Mouse (Mus musculus) MEL (cell line): ENCODE results near the gene Tcf7l2. TPM values are rescaled to one million over a fixed set of nuclear protein-coding genes. Genes with fewer than 3 reads are reported as not detected.
A peak's percentile ranks its signal among the peaks of the same experiment; 100 is the strongest.

Experiments
- DNase-seq: peaks from one replicate; pipeline ENCODE4 v3.0.0; 2011; ENCODE audit warnings: low read depth, low spot score
- H3K27ac ChIP-seq: 2 replicates; pipeline ENCODE4 v1.5.1; 2012; ENCODE audit warnings: low read depth, mild to moderate bottlenecking, control low read depth, low read length, moderate library complexity; ENCODE audit not compliant: control insufficient read depth
- H3K27me3 ChIP-seq, 2 experiments: fragments of 150-350 bp in 1 of 2; sonication (generic) in 1 of 2; 2 replicates each; pipeline ENCODE4 v1.6.1; 2012; ENCODE audit warnings: low read length in 2 of 2, mild to moderate bottlenecking in 2 of 2, improper control_type of control experiment in 1 of 2, moderate library complexity in 1 of 2; ENCODE audit not compliant: insufficient read depth in 2 of 2, control insufficient read depth in 1 of 2
- H3K36me3 ChIP-seq, 2 experiments: 2 replicates each; pipeline ENCODE4 v1.6.1; 2012 to 2014; ENCODE audit warnings: low read length in 2 of 2, improper control_type of control experiment in 1 of 2, inconsistent platforms in 1 of 2, mild to moderate bottlenecking in 1 of 2; ENCODE audit not compliant: insufficient read depth in 2 of 2, control insufficient read depth in 1 of 2
- H3K4me1 ChIP-seq, 2 experiments: fragments of 150-350 bp in 1 of 2; sonication (generic) in 1 of 2; 2 replicates each; pipeline ENCODE4 v1.6.1; 2012; ENCODE audit warnings: low read length in 2 of 2, improper control_type of control experiment in 1 of 2, mild to moderate bottlenecking in 1 of 2; ENCODE audit not compliant: insufficient read depth in 2 of 2, control insufficient read depth in 1 of 2
- H3K4me3 ChIP-seq, 2 experiments: fragments of 150-350 bp in 1 of 2; sonication (generic) in 1 of 2; 2 replicates each; pipeline ENCODE4 v1.5.1; 2012; ENCODE audit warnings: low read depth in 2 of 2, low read length in 2 of 2, mild to moderate bottlenecking in 2 of 2, moderate library complexity in 2 of 2, control low read depth in 1 of 2, improper control_type of control experiment in 1 of 2; ENCODE audit not compliant: control insufficient read depth in 1 of 2, insufficient read depth in 1 of 2
- H3K79me2 ChIP-seq: 2 replicates; pipeline ENCODE4 v1.6.1; 2012; ENCODE audit warnings: mild to moderate bottlenecking, low read length, moderate library complexity; ENCODE audit not compliant: control insufficient read depth, poor library complexity, insufficient read depth
- H3K9ac ChIP-seq: 2 replicates; pipeline ENCODE4 v1.6.1; 2012; ENCODE audit warnings: low read depth, mild to moderate bottlenecking, control low read depth, low read length, moderate library complexity; ENCODE audit not compliant: control insufficient read depth, poor library complexity, severe bottlenecking
- H3K9me3 ChIP-seq: fragments of 150-350 bp; sonication (generic); replicated peaks from 2 replicates; pipeline ENCODE4 v1.6.1; 2012; ENCODE audit warnings: mild to moderate bottlenecking, low read length, improper control_type of control experiment, moderate library complexity; ENCODE audit not compliant: insufficient read depth
- CHD1 ChIP-seq: IDR thresholded peaks from 2 replicates; pipeline ENCODE4 v1.6.1; 2012; ENCODE audit warnings: low read depth, mild to moderate bottlenecking, inconsistent platforms, low read length, improper control_type of control experiment
- CHD2 ChIP-seq: IDR thresholded peaks from 2 replicates; pipeline ENCODE4 v1.6.1; 2011; ENCODE audit warnings: low read length, improper control_type of control experiment
- ELF1 ChIP-seq: IDR thresholded peaks from 2 replicates; pipeline ENCODE4 v1.6.1; 2014; ENCODE audit warnings: low read depth, mild to moderate bottlenecking, inconsistent platforms, low read length, improper control_type of control experiment, moderate library complexity
- EP300 ChIP-seq, 2 experiments: IDR thresholded peaks; 2 replicates each; pipeline ENCODE4 v1.6.1; 2011; ENCODE audit warnings: improper control_type of control experiment in 2 of 2, low read length in 2 of 2, low read depth in 1 of 2, mild to moderate bottlenecking in 1 of 2
- ETS1 ChIP-seq: IDR thresholded peaks from 2 replicates; pipeline ENCODE4 v1.6.1; 2012; ENCODE audit warnings: low read depth, mild to moderate bottlenecking, inconsistent platforms, low read length, improper control_type of control experiment, moderate library complexity
- GABPA ChIP-seq: IDR thresholded peaks from 2 replicates; pipeline ENCODE4 v1.6.1; 2012; ENCODE audit warnings: low read depth, mild to moderate bottlenecking, inconsistent platforms, low read length, improper control_type of control experiment, moderate library complexity
- GATA1 ChIP-seq: IDR thresholded peaks from 2 replicates; pipeline ENCODE4 v1.6.1; 2011; ENCODE audit warnings: low read depth, low read length, improper control_type of control experiment
- JUND ChIP-seq: IDR thresholded peaks from 2 replicates; pipeline ENCODE4 v1.6.1; 2011; ENCODE audit warnings: low read depth, mild to moderate bottlenecking, improper control_type of control experiment, low read length
- MAX ChIP-seq: IDR thresholded peaks from 2 replicates; pipeline ENCODE4 v1.6.1; 2011; ENCODE audit warnings: low read length, improper control_type of control experiment
- MYC ChIP-seq: IDR thresholded peaks from 2 replicates; pipeline ENCODE4 v1.6.1; 2011; ENCODE audit warnings: low read depth, mild to moderate bottlenecking, low read length, improper control_type of control experiment, moderate library complexity
- NELFE ChIP-seq: IDR thresholded peaks from 2 replicates; pipeline ENCODE4 v1.6.1; 2011; ENCODE audit warnings: low read depth, low read length, improper control_type of control experiment
- NRF1 ChIP-seq: IDR thresholded peaks from 2 replicates; pipeline ENCODE4 v1.6.1; 2014; ENCODE audit warnings: low read depth, mild to moderate bottlenecking, inconsistent platforms, low read length, improper control_type of control experiment, moderate library complexity; ENCODE audit not compliant: poor library complexity, insufficient read depth, severe bottlenecking
- POLR2AphosphoS2 ChIP-seq: IDR thresholded peaks from 2 replicates; pipeline ENCODE4 v1.6.1; 2011; ENCODE audit warnings: low read length, improper control_type of control experiment
- POLR2AphosphoS5 ChIP-seq: IDR thresholded peaks from 2 replicates; pipeline ENCODE4 v1.6.1; 2012; ENCODE audit warnings: low read depth, borderline replicate concordance, mild to moderate bottlenecking, inconsistent platforms, low read length, moderate library complexity, mixed read lengths
- RCOR1 ChIP-seq: IDR thresholded peaks from 2 replicates; pipeline ENCODE4 v1.6.1; 2012; ENCODE audit warnings: low read depth, mild to moderate bottlenecking, inconsistent platforms, low read length, improper control_type of control experiment
- TAL1 ChIP-seq: IDR thresholded peaks from 2 replicates; pipeline ENCODE4 v1.6.1; 2012; ENCODE audit warnings: mild to moderate bottlenecking, inconsistent platforms, low read length, moderate library complexity, mixed read lengths
- TCF12 ChIP-seq: IDR thresholded peaks from 2 replicates; pipeline ENCODE4 v1.6.1; 2014; ENCODE audit warnings: low read depth, mild to moderate bottlenecking, inconsistent platforms, low read length, improper control_type of control experiment, moderate library complexity
- USF1 ChIP-seq: IDR thresholded peaks from 2 replicates; pipeline ENCODE4 v1.6.1; 2014; ENCODE audit warnings: low read depth, mild to moderate bottlenecking, inconsistent platforms, low read length, improper control_type of control experiment, moderate library complexity
- USF2 ChIP-seq, 2 experiments: IDR thresholded peaks; 2 replicates each; pipeline ENCODE4 v1.6.1; 2011 to 2012; ENCODE audit warnings: improper control_type of control experiment in 2 of 2, low read length in 2 of 2, borderline replicate concordance in 1 of 2, inconsistent platforms in 1 of 2, low read depth in 1 of 2, mild to moderate bottlenecking in 1 of 2; ENCODE audit not compliant: insufficient read depth in 1 of 2
- ZC3H11A ChIP-seq: IDR thresholded peaks from 2 replicates; pipeline ENCODE4 v1.6.1; 2012; ENCODE audit warnings: low read depth, mild to moderate bottlenecking, inconsistent platforms, low read length, improper control_type of control experiment
- ZKSCAN1 ChIP-seq: IDR thresholded peaks from 2 replicates; pipeline ENCODE4 v1.6.1; 2012; ENCODE audit warnings: low read depth, mild to moderate bottlenecking, inconsistent platforms, low read length, improper control_type of control experiment, moderate library complexity
- polyA plus RNA-seq, 2 experiments: library from polyadenylated mRNA; stranded (reverse) in 1 of 2; unstranded in 1 of 2; fragments of >175 nt in 1 of 2; fragments of >200 nt in 1 of 2; gene quantifications; 2 replicates each; pipeline versions ENCODE4 v1.2.1 to v1.2.4; 2012; ENCODE audit warnings: low replicate concordance in 2 of 2, low read depth in 1 of 2; ENCODE audit not compliant: insufficient read length in 2 of 2, insufficient read depth in 1 of 2, missing spikeins in 1 of 2
- total RNA-seq: library from RNA; depleted of rRNA; stranded (reverse); fragments of 300-350 nt; gene quantifications from 2 replicates; pipeline ENCODE4 v1.2.3, GENCODE M21; 2012

Gene Tcf7l2
- total and polyA plus RNA-seq, 3 experiments: 0.65 to 12.8 TPM; not detected in 1

- DNase-seq: no peak
- Histone ChIP-seq H3K9me3 (no peaks in the 10 kb centered on the region), H3K4me3 (peak overlapping the region; percentile 23 to 31; a peak in 3 of 4 replicates), H3K36me3 (no peaks in the 10 kb centered on the region), H3K9ac (no peak overlapping the region), H3K79me2 (no peaks in the 10 kb centered on the region), H3K4me1 (no peaks in the 10 kb centered on the region), H3K27me3 (peaks cover 0 to 1% of the 10 kb centered on the region in 2 experiments; a peak in 2 of 4 replicates), H3K27ac (no peak overlapping the region)
- TF ChIP-seq TAL1: no peak
- no peak for TF ChIP-seq RCOR1
- no peak for TF ChIP-seq TCF12
- no peak for TF ChIP-seq EP300 (IDR thresholded peaks at IDR 0.05; ENCODE audit: low read depth in 1 of 2, low read length in 2 of 2)
- no peak for TF ChIP-seq NELFE
- no peak for TF ChIP-seq NRF1
- no peak for TF ChIP-seq USF2 (IDR thresholded peaks at IDR 0.05; ENCODE audit: borderline replicate concordance in 1 of 2, insufficient read depth in 1 of 2, low read depth in 1 of 2, low read length in 2 of 2)
- TF ChIP-seq USF1: no peak
- TF ChIP-seq POLR2AphosphoS2: no peak
These were observed 51.4 kb downstream of the Tcf7l2 start for GRCm38 (mm10) chr19:55793029-55793428.

GRCm38 (mm10) chr19:55794194-55794945, 52.8 kb downstream of the Tcf7l2 start:
- no peaks in the 10 kb centered on the region for H3K4me1 ChIP-seq
- no peak for DNase-seq
- no peak overlapping the region for H3K27ac ChIP-seq
- H3K36me3 ChIP-seq: no peaks in the 10 kb centered on the region
- H3K79me2 ChIP-seq: no peaks in the 10 kb centered on the region
- TF ChIP-seq GABPA: no peak
- TF ChIP-seq USF1: 0 out of 2 replicates have a peak, but pooled peaks have one; percentile 30
- H3K9me3 ChIP-seq: no peaks in the 10 kb centered on the region
- H3K27me3 ChIP-seq: peaks cover 1 to 4% of the 10 kb centered on the region in 2 experiments; a peak in 2 of 4 replicates
- no peak overlapping the region for H3K9ac ChIP-seq
- no peak overlapping the region for H3K4me3 ChIP-seq

GRCm38 (mm10) chr19:55794946-55795340, 53.3 kb downstream of the Tcf7l2 start:
- no peaks in the 10 kb centered on the region for H3K9me3 ChIP-seq
- H3K36me3 ChIP-seq: no peaks in the 10 kb centered on the region
- H3K79me2 ChIP-seq: no peaks in the 10 kb centered on the region
- H3K27me3 ChIP-seq: peaks cover 1 to 4% of the 10 kb centered on the region in 2 experiments; a peak in 3 of 4 replicates
- DNase-seq: no peak
- no peaks in the 10 kb centered on the region for H3K4me1 ChIP-seq
- H3K4me3 ChIP-seq: no peak overlapping the region
- no peak overlapping the region for H3K9ac ChIP-seq
- TF ChIP-seq CHD2 (no peak), JUND (no peak), MYC (no peak), POLR2AphosphoS5 (no peak), NRF1 (no peak), ZC3H11A (no peak), ETS1 (no peak), ELF1 (no peak), ZKSCAN1 (no peak), MAX (no peak), GATA1 (no peak), CHD1 (no peak)
- TF ChIP-seq, all 39 proteins: peak for 0
- H3K27ac ChIP-seq: no peak overlapping the region
